Mouse (Mus musculus) erythroblast, embryonic 14.5 days (primary cell): ENCODE results near the gene Zfp800. TPM values are rescaled to one million over a fixed set of nuclear protein-coding genes. Genes with fewer than 3 reads are reported as not detected.

ENCODE experiments used
- H3K27me3 ChIP-seq: 2 replicates; pipeline ENCODE4 v1.6.1; 2012; ENCODE audit warnings: inconsistent platforms; ENCODE audit not compliant: control insufficient read depth
- H3K36me3 ChIP-seq: 2 replicates; pipeline ENCODE4 v1.6.1; 2012; ENCODE audit warnings: mild to moderate bottlenecking, inconsistent platforms; ENCODE audit not compliant: control insufficient read depth
- H3K4me1 ChIP-seq: 2 replicates; pipeline ENCODE4 v1.6.1; 2012; ENCODE audit warnings: inconsistent platforms; ENCODE audit not compliant: control insufficient read depth
- H3K4me3 ChIP-seq: replicated peaks from 2 replicates; pipeline ENCODE3; 2012; ENCODE audit warnings: moderate library complexity, mild to moderate bottlenecking, inconsistent platforms
- H3K9me3 ChIP-seq: 2 replicates; pipeline ENCODE4 v1.6.1; 2012; ENCODE audit warnings: low read length, inconsistent platforms, mixed read lengths; ENCODE audit not compliant: control insufficient read depth
- GATA1 ChIP-seq: IDR thresholded peaks from 2 replicates; pipeline ENCODE4 v1.6.1; 2012; ENCODE audit warnings: low read length, inconsistent platforms, mixed read lengths
- TAL1 ChIP-seq: IDR thresholded peaks from 3 replicates; pipeline ENCODE4 v1.6.1; 2012; ENCODE audit warnings: low read length, inconsistent platforms, mixed read lengths
- polyA plus RNA-seq: library from polyadenylated mRNA; stranded (reverse); fragments of >175 nt; gene quantifications from 2 replicates; pipeline ENCODE4 v1.2.3, GENCODE M21; 2012

Zfp800 gene
- polyA plus RNA-seq, 1 experiment, result 1.7 TPM

- Histone ChIP-seq H3K4me3 (peak within 1 kb of the TSS; percentile 79), H3K4me1 (peaks cover 73% of the 10 kb centered on the region), H3K27me3 (no peaks in the 10 kb centered on the region), H3K36me3 (peaks cover 69% of the 10 kb centered on the region), H3K9me3 (no peaks in the 10 kb centered on the region)
- TF ChIP-seq TAL1, result no peak
- TF ChIP-seq GATA1, result no peak
Observed at GRCm38 (mm10) chr6:28423313-28423712, 25.5 kb upstream of the Zfp800 start, which contains the start of gene Arf5. Gene Arf5, plus strand, starts transcription at chr6:28423560.

GRCm38 (mm10) chr6:28422651-28423290 lies 25.0 kb upstream of the Zfp800 start:
- Histone ChIP-seq H3K4me3 (peak overlapping the region; percentile 79), H3K27me3 (no peaks in the 10 kb centered on the region), H3K36me3 (peaks cover 69% of the 10 kb centered on the region), H3K4me1 (peaks cover 72% of the 10 kb centered on the region), H3K9me3 (no peaks in the 10 kb centered on the region)
- TF ChIP-seq TAL1 (no peak), GATA1 (no peak)

GRCm38 (mm10) chr6:28421469-28422000 lies 23.7 kb upstream of the Zfp800 start:
- H3K36me3 ChIP-seq, result peaks cover 67% of the 10 kb centered on the region
- H3K4me3 ChIP-seq, result peak overlapping the region; percentile 81
- no peaks in the 10 kb centered on the region for H3K27me3 ChIP-seq
- TF ChIP-seq GATA1, result peak; percentile 65
- TF ChIP-seq TAL1, result no peak
- peaks cover 65% of the 10 kb centered on the region for H3K4me1 ChIP-seq
- no peaks in the 10 kb centered on the region for H3K9me3 ChIP-seq

- H3K36me3 ChIP-seq, result peaks cover 65% of the 10 kb centered on the region
- H3K27me3 ChIP-seq, result no peaks in the 10 kb centered on the region
- peaks cover 59% of the 10 kb centered on the region for H3K4me1 ChIP-seq
- no peaks in the 10 kb centered on the region for H3K9me3 ChIP-seq
- peak overlapping the region; percentile 81 for H3K4me3 ChIP-seq
- TF ChIP-seq TAL1 (no peak), GATA1 (no peak)
Observed at GRCm38 (mm10) chr6:28420865-28421264, 23.1 kb upstream of the Zfp800 start.

GRCm38 (mm10) chr6:28420361-28420760 lies 22.6 kb upstream of the Zfp800 start:
- Histone ChIP-seq H3K9me3 (no peaks in the 10 kb centered on the region), H3K27me3 (no peaks in the 10 kb centered on the region), H3K4me1 (peaks cover 54% of the 10 kb centered on the region), H3K36me3 (peaks cover 65% of the 10 kb centered on the region), H3K4me3 (peak overlapping the region; percentile 81)
- no peak for TF ChIP-seq GATA1
- TF ChIP-seq TAL1, result no peak

- H3K4me3 ChIP-seq, result peak overlapping the region; percentile 81
- H3K9me3 ChIP-seq, result no peaks in the 10 kb centered on the region
- peaks cover 47% of the 10 kb centered on the region for H3K4me1 ChIP-seq
- no peak for TF ChIP-seq TAL1
- no peak for TF ChIP-seq GATA1
- peaks cover 64% of the 10 kb centered on the region for H3K36me3 ChIP-seq
- no peaks in the 10 kb centered on the region for H3K27me3 ChIP-seq
Observed at GRCm38 (mm10) chr6:28419673-28420072, 21.9 kb upstream of the Zfp800 start.

GRCm38 (mm10) chr6:28418449-28418848 lies 20.6 kb upstream of the Zfp800 start:
- no peaks in the 10 kb centered on the region for H3K9me3 ChIP-seq
- H3K4me1 ChIP-seq, result peaks cover 46% of the 10 kb centered on the region
- H3K27me3 ChIP-seq, result no peaks in the 10 kb centered on the region
- H3K36me3 ChIP-seq, result peaks cover 62% of the 10 kb centered on the region
- TF ChIP-seq GATA1, result no peak
- no peak for TF ChIP-seq TAL1
- H3K4me3 ChIP-seq, result no peak overlapping the region

- H3K9me3 ChIP-seq, result no peaks in the 10 kb centered on the region
- peaks cover 33% of the 10 kb centered on the region for H3K4me1 ChIP-seq
- peaks cover 59% of the 10 kb centered on the region for H3K36me3 ChIP-seq
- H3K4me3 ChIP-seq, result no peak overlapping the region
- no peak for TF ChIP-seq TAL1
- TF ChIP-seq GATA1, result no peak
- H3K27me3 ChIP-seq, result no peaks in the 10 kb centered on the region
Observed at GRCm38 (mm10) chr6:28416981-28417380, 19.2 kb upstream of the Zfp800 start.

- H3K27me3 ChIP-seq, result no peaks in the 10 kb centered on the region
- H3K9me3 ChIP-seq, result no peaks in the 10 kb centered on the region
- TF ChIP-seq TAL1 (no peak), GATA1 (no peak)
- peaks cover 2% of the 10 kb centered on the region; the same call in 1 of the 2 replicates for H3K4me1 ChIP-seq
- H3K4me3 ChIP-seq, result no peak overlapping the region
- peaks cover 18% of the 10 kb centered on the region for H3K36me3 ChIP-seq
Observed at GRCm38 (mm10) chr6:28411236-28411635, 13.4 kb upstream of the Zfp800 start.
